Mouse (Mus musculus) CH12.LX (cell line): ENCODE measurements at regions not wholly inside any gene's neighbourhood (a gene's known extent, or its start where the extent isn't known, plus 50 kb on each side); places are given as distances from the start of the nearest gene placed in this dataset.

ENCODE experiments used
- DNase-seq: peaks from one replicate; pipeline ENCODE4 v3.0.0-alpha.2; 2013; ENCODE audit errors: extremely low read depth
- H3K27ac ChIP-seq: 2 replicates; pipeline ENCODE4 v1.5.1; 2012; ENCODE audit warnings: low read depth, mild to moderate bottlenecking, control low read depth, moderate library complexity; ENCODE audit not compliant: insufficient read depth
- H3K27me3 ChIP-seq: replicated peaks from 2 replicates; pipeline ENCODE3; 2012; ENCODE audit warnings: inconsistent platforms
- H3K36me3 ChIP-seq, 2 experiments: replicated peaks in 1 of 2; 2 replicates each; pipeline versions ENCODE3 to v1.6.1; 2012; ENCODE audit warnings: inconsistent platforms in 1 of 2, low read length in 1 of 2, mild to moderate bottlenecking in 1 of 2, mixed read lengths in 1 of 2, moderate library complexity in 1 of 2; ENCODE audit not compliant: control insufficient read depth in 1 of 2, insufficient read depth in 1 of 2
- H3K4me1 ChIP-seq, 2 experiments: 2 replicates each; pipeline ENCODE4 v1.6.1; 2012; ENCODE audit warnings: inconsistent platforms in 1 of 2, moderate library complexity in 1 of 2; ENCODE audit not compliant: insufficient read depth in 2 of 2, control insufficient read depth in 1 of 2
- H3K4me2 ChIP-seq: 2 replicates; pipeline ENCODE4 v1.6.1; 2012; ENCODE audit warnings: low read depth, mild to moderate bottlenecking, control low read depth; ENCODE audit not compliant: poor library complexity, insufficient read depth, severe bottlenecking
- H3K4me3 ChIP-seq, 3 experiments: fragments of 150-350 bp in 1 of 3; sonication (generic) in 1 of 3; replicated peaks in 1 of 3; 2 replicates each; pipeline versions ENCODE3 to v1.5.1; 2011 to 2012; ENCODE audit warnings: low read depth in 2 of 3, low read length in 2 of 3, mild to moderate bottlenecking in 2 of 3, moderate library complexity in 2 of 3, control low read depth in 1 of 3, improper control_type of control experiment in 1 of 3, inconsistent platforms in 1 of 3, mixed read lengths in 1 of 3; ENCODE audit not compliant: poor library complexity in 1 of 3
- H3K79me2 ChIP-seq: replicated peaks from 2 replicates; pipeline ENCODE4 v1.6.1; 2012; ENCODE audit warnings: mild to moderate bottlenecking, moderate library complexity; ENCODE audit not compliant: control insufficient read depth, poor library complexity, insufficient read depth, severe bottlenecking; ENCODE audit errors: extremely low read depth
- H3K9ac ChIP-seq: 2 replicates; pipeline ENCODE4 v1.6.1; 2012; ENCODE audit warnings: low read depth, mild to moderate bottlenecking, control low read depth, moderate library complexity; ENCODE audit not compliant: insufficient read depth
- H3K9me3 ChIP-seq: replicated peaks from 2 replicates; pipeline ENCODE3; 2012; ENCODE audit warnings: low read length, inconsistent platforms, mixed read lengths
- BHLHE40 ChIP-seq: IDR thresholded peaks from 2 replicates; pipeline ENCODE4 v1.6.1; 2011; ENCODE audit warnings: mild to moderate bottlenecking, low read depth, low read length, improper control_type of control experiment
- CHD1 ChIP-seq: IDR thresholded peaks from 2 replicates; pipeline ENCODE4 v1.6.1; 2012; ENCODE audit warnings: low read depth, low read length, improper control_type of control experiment, inconsistent platforms
- CHD2 ChIP-seq: IDR thresholded peaks from 2 replicates; pipeline ENCODE4 v1.6.1; 2011; ENCODE audit warnings: low read length, improper control_type of control experiment
- CTCF ChIP-seq, 2 experiments: IDR thresholded peaks in 1 of 2; conservative IDR thresholded peaks in 1 of 2; 2 replicates each; pipeline ENCODE4 v1.5.1; 2011 to 2012; ENCODE audit warnings: low read depth in 2 of 2, low read length in 2 of 2, improper control_type of control experiment in 1 of 2, inconsistent platforms in 1 of 2, mild to moderate bottlenecking in 1 of 2, moderate library complexity in 1 of 2
- JUN ChIP-seq: IDR thresholded peaks from 2 replicates; pipeline ENCODE4 v1.6.1; 2011; ENCODE audit warnings: low read depth, mild to moderate bottlenecking, low read length, improper control_type of control experiment, moderate library complexity; ENCODE audit not compliant: insufficient read depth
- JUND ChIP-seq: conservative IDR thresholded peaks from 2 replicates; pipeline ENCODE4 v1.6.1; 2011; ENCODE audit warnings: low read depth, low read length, improper control_type of control experiment
- KAT2A ChIP-seq: IDR thresholded peaks from 2 replicates; pipeline ENCODE4 v1.6.1; 2012; ENCODE audit warnings: low read length, improper control_type of control experiment, inconsistent platforms; ENCODE audit not compliant: insufficient replicate concordance
- MAX ChIP-seq: IDR thresholded peaks from 2 replicates; pipeline ENCODE4 v1.6.1; 2011; ENCODE audit warnings: low read length, improper control_type of control experiment
- MEF2A ChIP-seq: IDR thresholded peaks from 2 replicates; pipeline ENCODE4 v1.6.1; 2014; ENCODE audit warnings: low read depth, mild to moderate bottlenecking, inconsistent platforms, low read length, improper control_type of control experiment, borderline replicate concordance
- MXI1 ChIP-seq: IDR thresholded peaks from 2 replicates; pipeline ENCODE4 v1.6.1; 2011; ENCODE audit warnings: mild to moderate bottlenecking, low read depth, low read length, improper control_type of control experiment
- MYC ChIP-seq: IDR thresholded peaks from 2 replicates; pipeline ENCODE4 v1.6.1; 2011; ENCODE audit warnings: low read depth, mild to moderate bottlenecking, improper control_type of control experiment, low read length
- PAX5 ChIP-seq: IDR thresholded peaks from 2 replicates; pipeline ENCODE4 v1.6.1; 2012; ENCODE audit warnings: low read length, inconsistent platforms, mixed read lengths
- POLR2AphosphoS2 ChIP-seq: IDR thresholded peaks from 2 replicates; pipeline ENCODE4 v1.6.1; 2011; ENCODE audit warnings: low read depth, low read length, improper control_type of control experiment
- RAD21 ChIP-seq: IDR thresholded peaks from 2 replicates; pipeline ENCODE4 v1.6.1; 2011; ENCODE audit warnings: low read depth, mild to moderate bottlenecking, low read length, improper control_type of control experiment, moderate library complexity
- RCOR1 ChIP-seq: conservative IDR thresholded peaks from 2 replicates; pipeline ENCODE4 v1.6.1; 2012; ENCODE audit warnings: low read depth, mild to moderate bottlenecking, inconsistent platforms, low read length, improper control_type of control experiment
- SIN3A ChIP-seq: IDR thresholded peaks from 2 replicates; pipeline ENCODE4 v1.6.1; 2012; ENCODE audit warnings: low read length, improper control_type of control experiment, inconsistent platforms
- TBP ChIP-seq: conservative IDR thresholded peaks from 2 replicates; pipeline ENCODE4 v1.6.1; 2011; ENCODE audit warnings: low read depth, low read length, improper control_type of control experiment
- TCF12 ChIP-seq: IDR thresholded peaks from 2 replicates; pipeline ENCODE4 v1.6.1; 2014; ENCODE audit warnings: low read depth, mild to moderate bottlenecking, inconsistent platforms, low read length, improper control_type of control experiment
- ZC3H11A ChIP-seq: IDR thresholded peaks from 2 replicates; pipeline ENCODE4 v1.6.1; 2012; ENCODE audit warnings: low read depth, mild to moderate bottlenecking, inconsistent platforms, low read length, improper control_type of control experiment
- ZMIZ1 ChIP-seq: IDR thresholded peaks from 2 replicates; pipeline ENCODE4 v1.6.1; 2012; ENCODE audit warnings: low read depth, mild to moderate bottlenecking, inconsistent platforms, low read length, improper control_type of control experiment
- dilution Hi-C: fragments of 300-500 bp; cut with MboI; formaldehyde crosslinking; loops from 2 replicates; pipeline ENCODE4 v1.14.3; 2020; ENCODE audit warnings: low sequenced_read_pairs; ENCODE audit not compliant: extremely low pct_unique_long_range_greater_than_20kb, extremely low pct_ligation_motif_present
- in situ Hi-C: fragments of 300-500 bp; cut with MboI; formaldehyde crosslinking; loops from 3 replicates; pipeline ENCODE4 v1.14.3; 2019; ENCODE audit warnings: low sequenced_read_pairs, low pct_ligation_motif_present, low pct_unique_long_range_greater_than_20kb, mixed read lengths

- no peak for TF ChIP-seq PAX5
- no peak for TF ChIP-seq CHD2
- no peak for TF ChIP-seq MYC
- TF ChIP-seq KAT2A, result no peak
- no peak for TF ChIP-seq JUND
- TF ChIP-seq CTCF (conservative IDR thresholded peaks at IDR 0.05 in 1 of 2, IDR thresholded peaks at IDR 0.05 in 1 of 2; ENCODE audit: low read depth in 2 of 2, low read length in 2 of 2), result no peak
- no peak for TF ChIP-seq RCOR1
- TF ChIP-seq ZC3H11A, result no peak
- TF ChIP-seq TBP, result no peak
- TF ChIP-seq MAX, result no peak
- no peak for TF ChIP-seq MEF2A
- no peak for TF ChIP-seq ZMIZ1
- TF ChIP-seq POLR2AphosphoS2, result no peak
- TF ChIP-seq RAD21, result no peak
- TF ChIP-seq JUN, result no peak
- no peak for TF ChIP-seq TCF12
- no peak for TF ChIP-seq BHLHE40
- TF ChIP-seq SIN3A, result no peak
- TF ChIP-seq MXI1, result no peak
- no peak for DNase-seq
- Histone ChIP-seq H3K36me3 (no peaks in the 10 kb centered on the region), H3K4me1 (peaks cover 10 to 17% of the 10 kb centered on the region in 2 experiments; a peak in 3 of 4 replicates), H3K4me2 (no peak overlapping the region), H3K27ac (no peak overlapping the region), H3K79me2 (no peaks in the 10 kb centered on the region; the same call in 1 of the 2 replicates), H3K9ac (no peak overlapping the region), H3K27me3 (no peaks in the 10 kb centered on the region), H3K4me3 (no peak overlapping the region), H3K9me3 (peaks cover 3% of the 10 kb centered on the region)
- dilution Hi-C loops, result no loop called here
- in situ Hi-C loops, result no loop called here
Observed at GRCm38 (mm10) chr14:76633170-76633569, 76.5 kb upstream of the Serp2 start.

- H3K27me3 ChIP-seq, result no peaks in the 10 kb centered on the region
- TF ChIP-seq KAT2A, result no peak
- no peak for TF ChIP-seq MXI1
- no peak for TF ChIP-seq POLR2AphosphoS2
- TF ChIP-seq CHD1, result no peak
- TF ChIP-seq RCOR1, result no peak
- peaks cover 3% of the 10 kb centered on the region for H3K9me3 ChIP-seq
- no peak overlapping the region for H3K9ac ChIP-seq
- in situ Hi-C loops, result no loop called here
- H3K4me2 ChIP-seq, result no peak overlapping the region
- DNase-seq, result no peak
- dilution Hi-C loops, result no loop called here
- H3K4me3 ChIP-seq, result no peak overlapping the region
- peaks cover 10 to 17% of the 10 kb centered on the region in 2 experiments; a peak in 3 of 4 replicates for H3K4me1 ChIP-seq
- H3K27ac ChIP-seq, result no peak overlapping the region
- no peaks in the 10 kb centered on the region for H3K36me3 ChIP-seq
- no peaks in the 10 kb centered on the region; the same call in 1 of the 2 replicates for H3K79me2 ChIP-seq
Observed at GRCm38 (mm10) chr14:76632763-76633162, 76.1 kb upstream of the Serp2 start.
